Mouse (Mus musculus): Measurements from ENCODE around the gene Slit2. TPM values are rescaled to one million over a fixed set of nuclear protein-coding genes. Genes with fewer than 3 reads are reported as not detected.

Slit2 gene
- polyA plus RNA-seq, 1 experiment from 2014 or later, result 30.7 TPM

- H3K36me3 ChIP-seq (ENCODE audit: insufficient read depth, low read length), result no peaks in the 10 kb centered on the region
- 79% methylated on average over 2 of the region's 2 CpGs for WGBS
- H3K4me2 ChIP-seq (replicated peaks; ENCODE audit: low read depth, low read length), result no peak overlapping the region
- no peak for DNase-seq (ENCODE audit: low spot score)
- no peak overlapping the region for H3K9ac ChIP-seq (replicated peaks; ENCODE audit: low read depth)
- TF ChIP-seq EP300 (IDR thresholded peaks at IDR 0.05) (no peak), CTCF (IDR thresholded peaks at IDR 0.05) (no peak)
- no peak overlapping the region for H3K4me3 ChIP-seq (ENCODE audit: low read depth, low read length)
- no peaks in the 10 kb centered on the region for H3K27me3 ChIP-seq (replicated peaks; ENCODE audit: insufficient read depth, low read length)
- H3K4me1 ChIP-seq (ENCODE audit: insufficient read depth, low read depth, low read length), result no peaks in the 10 kb centered on the region
- no peak for ATAC-seq
- no peak overlapping the region for H3K27ac ChIP-seq (ENCODE audit: low read length)
- no peaks in the 10 kb centered on the region for H3K9me3 ChIP-seq (ENCODE audit: low read length)
Measured at GRCm38 (mm10) chr5:48330817-48331216, 347.9 kb downstream of the Slit2 start.

GRCm38 (mm10) chr5:48331441-48331840, 348.5 kb downstream of the Slit2 start:
- 58% methylated on average over 5 of the region's 5 CpGs for WGBS
- Histone ChIP-seq H3K4me1 (ENCODE audit: insufficient read depth, low read depth, low read length) (no peaks in the 10 kb centered on the region), H3K9me3 (ENCODE audit: low read length) (no peaks in the 10 kb centered on the region), H3K9ac (replicated peaks; ENCODE audit: low read depth) (no peak overlapping the region), H3K27ac (ENCODE audit: low read length) (no peak overlapping the region), H3K27me3 (replicated peaks; ENCODE audit: insufficient read depth, low read length) (no peaks in the 10 kb centered on the region), H3K4me2 (replicated peaks; ENCODE audit: low read depth, low read length) (no peak overlapping the region), H3K36me3 (ENCODE audit: insufficient read depth, low read length) (no peaks in the 10 kb centered on the region), H3K4me3 (ENCODE audit: low read depth, low read length) (no peak overlapping the region)
- no peak for ATAC-seq
- no peak for DNase-seq (ENCODE audit: low spot score)
- TF ChIP-seq CTCF (IDR thresholded peaks at IDR 0.05) (no peak), EP300 (IDR thresholded peaks at IDR 0.05) (no peak)

GRCm38 (mm10) chr5:48333407-48333806, 350.5 kb downstream of the Slit2 start:
- ATAC-seq (no peak), DNase-seq (ENCODE audit: low spot score) (no peak)
- H3K27ac ChIP-seq (ENCODE audit: low read length), result no peak overlapping the region
- WGBS, result 88% methylated on average over 3 of the region's 3 CpGs
- H3K4me2 ChIP-seq (replicated peaks; ENCODE audit: low read depth, low read length), result no peak overlapping the region
- H3K4me1 ChIP-seq (ENCODE audit: insufficient read depth, low read depth, low read length), result no peaks in the 10 kb centered on the region
- H3K9ac ChIP-seq (replicated peaks; ENCODE audit: low read depth), result no peak overlapping the region
- H3K27me3 ChIP-seq (replicated peaks; ENCODE audit: insufficient read depth, low read length), result no peaks in the 10 kb centered on the region
- no peaks in the 10 kb centered on the region for H3K36me3 ChIP-seq (ENCODE audit: insufficient read depth, low read length)
- H3K9me3 ChIP-seq (ENCODE audit: low read length), result no peaks in the 10 kb centered on the region
- TF ChIP-seq EP300 (IDR thresholded peaks at IDR 0.05) (no peak), CTCF (IDR thresholded peaks at IDR 0.05) (no peak)
- H3K4me3 ChIP-seq (ENCODE audit: low read depth, low read length), result no peak overlapping the region

GRCm38 (mm10) chr5:48333884-48334513, 351.1 kb downstream of the Slit2 start:
- H3K27ac ChIP-seq (ENCODE audit: low read length), result no peak overlapping the region
- 30% methylated on average over 9 of the region's 9 CpGs for WGBS
- H3K36me3 ChIP-seq (ENCODE audit: insufficient read depth, low read length), result no peaks in the 10 kb centered on the region
- H3K9me3 ChIP-seq (ENCODE audit: low read length), result no peaks in the 10 kb centered on the region
- no peak overlapping the region for H3K4me2 ChIP-seq (replicated peaks; ENCODE audit: low read depth, low read length)
- no peaks in the 10 kb centered on the region for H3K4me1 ChIP-seq (ENCODE audit: insufficient read depth, low read depth, low read length)
- TF ChIP-seq EP300 (IDR thresholded peaks at IDR 0.05) (no peak), CTCF (IDR thresholded peaks at IDR 0.05) (no peak)
- H3K4me3 ChIP-seq (ENCODE audit: low read depth, low read length), result no peak overlapping the region
- ATAC-seq (no peak), DNase-seq (ENCODE audit: low spot score) (no peak)
- no peak overlapping the region for H3K9ac ChIP-seq (replicated peaks; ENCODE audit: low read depth)
- H3K27me3 ChIP-seq (replicated peaks; ENCODE audit: insufficient read depth, low read length), result no peaks in the 10 kb centered on the region

GRCm38 (mm10) chr5:48340808-48341433, 358.0 kb downstream of the Slit2 start:
- no peaks in the 10 kb centered on the region for H3K27me3 ChIP-seq (replicated peaks; ENCODE audit: insufficient read depth, low read length)
- H3K9me3 ChIP-seq (ENCODE audit: low read length), result no peaks in the 10 kb centered on the region
- DNase-seq (ENCODE audit: low spot score), result no peak
- H3K36me3 ChIP-seq (ENCODE audit: insufficient read depth, low read length), result no peaks in the 10 kb centered on the region
- H3K4me2 ChIP-seq (replicated peaks; ENCODE audit: low read depth, low read length), result no peak overlapping the region
- ATAC-seq, result no peak
- WGBS, result 47% methylated on average over 7 of the region's 7 CpGs
- no peaks in the 10 kb centered on the region for H3K4me1 ChIP-seq (ENCODE audit: insufficient read depth, low read depth, low read length)
- no peak overlapping the region for H3K9ac ChIP-seq (replicated peaks; ENCODE audit: low read depth)
- no peak for TF ChIP-seq CTCF (IDR thresholded peaks at IDR 0.05)
- TF ChIP-seq EP300 (IDR thresholded peaks at IDR 0.05), result no peak
- no peak overlapping the region for H3K4me3 ChIP-seq (ENCODE audit: low read depth, low read length)
- no peak overlapping the region for H3K27ac ChIP-seq (ENCODE audit: low read length)

- no peaks in the 10 kb centered on the region for H3K36me3 ChIP-seq (ENCODE audit: insufficient read depth, low read length)
- H3K27me3 ChIP-seq (replicated peaks; ENCODE audit: insufficient read depth, low read length), result no peaks in the 10 kb centered on the region
- H3K9me3 ChIP-seq (ENCODE audit: low read length), result no peaks in the 10 kb centered on the region
- H3K9ac ChIP-seq (replicated peaks; ENCODE audit: low read depth), result no peak overlapping the region
- H3K27ac ChIP-seq (ENCODE audit: low read length), result peak overlapping the region; percentile 33; the same call in 1 of the 2 replicates
- H3K4me1 ChIP-seq (ENCODE audit: insufficient read depth, low read depth, low read length), result no peaks in the 10 kb centered on the region
- 20% methylated on average over 5 of the region's 5 CpGs for WGBS
- DNase-seq (ENCODE audit: low spot score), result peak; percentile 86
- H3K4me2 ChIP-seq (replicated peaks; ENCODE audit: low read depth, low read length), result no peak overlapping the region
- no peak for TF ChIP-seq EP300 (IDR thresholded peaks at IDR 0.05)
- TF ChIP-seq CTCF (IDR thresholded peaks at IDR 0.05), result peak; percentile 66
- peak; percentile 78 for ATAC-seq
- H3K4me3 ChIP-seq (ENCODE audit: low read depth, low read length), result no peak overlapping the region
Measured at GRCm38 (mm10) chr5:48345095-48345982, 362.4 kb downstream of the Slit2 start.
